Mouse (Mus musculus): Measurements from ENCODE around the gene Olfr97. TPM values are rescaled to one million over a fixed set of nuclear protein-coding genes. Genes with fewer than 3 reads are reported as not detected.

Olfr97 gene
- polyA plus RNA-seq, 1 experiment from 2014 or later = not detected

GRCm38 (mm10) chr17:37221879-37222278, 15.3 kb downstream of the Olfr97 start:
- Histone ChIP-seq H3K9ac (no peak overlapping the region), H3K27ac (replicated peaks) (no peak overlapping the region), H3K4me1 (no peaks in the 10 kb centered on the region), H3K4me2 (no peak overlapping the region), H3K27me3 (replicated peaks) (no peaks in the 10 kb centered on the region), H3K9me3 (peaks cover 9% of the 10 kb centered on the region), H3K36me3 (no peaks in the 10 kb centered on the region), H3K4me3 (no peak overlapping the region)
- WGBS = 19% methylated on average over 1 of the region's 1 CpGs
- ATAC-seq (ENCODE audit: extremely low read depth, insufficient number of reproducible peaks, low FRiP score, low TSS enrichment) = no peak

- no peak within 1 kb of the TSS for H3K27ac ChIP-seq (replicated peaks)
- WGBS = 47% methylated on average over 4 of the region's 4 CpGs
These were observed 17.3 kb downstream of the Olfr97 start, which contains the start of gene Olfr96 for GRCm38 (mm10) chr17:37219846-37220245. TSS of gene Olfr96 (plus strand) at chr17:37220146.

GRCm38 (mm10) chr17:37218486-37218885, 18.6 kb downstream of the Olfr97 start:
- no peak overlapping the region for H3K9ac ChIP-seq
- no peaks in the 10 kb centered on the region for H3K36me3 ChIP-seq
- ATAC-seq (ENCODE audit: extremely low read depth, insufficient number of reproducible peaks, low FRiP score, low TSS enrichment) = no peak
- no peaks in the 10 kb centered on the region for H3K4me1 ChIP-seq
- no peak overlapping the region for H3K4me3 ChIP-seq
- H3K27me3 ChIP-seq (replicated peaks) = 0 out of 2 replicates have a peak, but pooled peaks cover 4% of the 10 kb centered on the region
- H3K9me3 ChIP-seq = peaks cover 9% of the 10 kb centered on the region
- 61% methylated on average over 3 of the region's 3 CpGs for WGBS
- H3K27ac ChIP-seq (replicated peaks) = no peak overlapping the region
- no peak overlapping the region for H3K4me2 ChIP-seq

More at GRCm38 (mm10) chr17:37219846-37220245, 17.3 kb downstream of the Olfr97 start, which contains the start of gene Olfr96:
- peaks cover 9% of the 10 kb centered on the region for H3K9me3 ChIP-seq
- H3K9ac ChIP-seq = no peak within 1 kb of the TSS
- ATAC-seq (ENCODE audit: extremely low read depth, insufficient number of reproducible peaks, low FRiP score, low TSS enrichment) = no peak
- H3K4me2 ChIP-seq = no peak within 1 kb of the TSS
- H3K36me3 ChIP-seq = no peaks in the 10 kb centered on the region
- no peaks in the 10 kb centered on the region for H3K27me3 ChIP-seq (replicated peaks)
- H3K4me3 ChIP-seq = no peak within 1 kb of the TSS
- H3K4me1 ChIP-seq = no peaks in the 10 kb centered on the region

- H3K4me1 ChIP-seq = peaks cover 4% of the 10 kb centered on the region; the same call in 1 of the 2 replicates
- H3K27ac ChIP-seq (replicated peaks) = no peak within 1 kb of the TSS
- 60% methylated on average over 3 of the region's 3 CpGs for WGBS
- no peak for ATAC-seq (ENCODE audit: extremely low read depth, insufficient number of reproducible peaks, low FRiP score, low TSS enrichment)
- peaks cover 9% of the 10 kb centered on the region for H3K9me3 ChIP-seq
- no peak within 1 kb of the TSS for H3K4me2 ChIP-seq
- H3K36me3 ChIP-seq = no peaks in the 10 kb centered on the region
- peaks cover 40% of the 10 kb centered on the region for H3K27me3 ChIP-seq (replicated peaks)
- no peak within 1 kb of the TSS for H3K9ac ChIP-seq
- no peak within 1 kb of the TSS for H3K4me3 ChIP-seq
These were observed 24.1 kb downstream of the Olfr97 start, which contains the start of gene Olfr95 for GRCm38 (mm10) chr17:37213018-37213417. TSS of gene Olfr95 (minus strand) at chr17:37213118.

- ATAC-seq (ENCODE audit: extremely low read depth, insufficient number of reproducible peaks, low FRiP score, low TSS enrichment) = no peak
- H3K9ac ChIP-seq = peak overlapping the region; percentile 47; the same call in 1 of the 2 replicates
- H3K27ac ChIP-seq (replicated peaks) = no peak overlapping the region
- no peaks in the 10 kb centered on the region for H3K36me3 ChIP-seq
- 12% methylated on average over 40 of the region's 40 CpGs for WGBS
- H3K9me3 ChIP-seq = no peaks in the 10 kb centered on the region
- peak overlapping the region; percentile 67 for H3K4me2 ChIP-seq
- peaks cover 4% of the 10 kb centered on the region; the same call in 1 of the 2 replicates for H3K4me1 ChIP-seq
- peak overlapping the region; percentile 40 for H3K4me3 ChIP-seq
- H3K27me3 ChIP-seq (replicated peaks) = peaks cover 44% of the 10 kb centered on the region
These were observed 26.0 kb downstream of the Olfr97 start for GRCm38 (mm10) chr17:37210884-37211768.

- Histone ChIP-seq H3K9ac (no peak overlapping the region), H3K9me3 (no peaks in the 10 kb centered on the region), H3K4me3 (no peak overlapping the region), H3K27me3 (replicated peaks) (peaks cover 45% of the 10 kb centered on the region), H3K36me3 (no peaks in the 10 kb centered on the region), H3K4me2 (no peak overlapping the region), H3K4me1 (no peaks in the 10 kb centered on the region), H3K27ac (replicated peaks) (no peak overlapping the region)
- 24% methylated on average over 3 of the region's 3 CpGs for WGBS
- no peak for ATAC-seq (ENCODE audit: extremely low read depth, insufficient number of reproducible peaks, low FRiP score, low TSS enrichment)
These were observed 33.3 kb downstream of the Olfr97 start for GRCm38 (mm10) chr17:37203917-37204236.

- 1% methylated on average over 4 of the region's 4 CpGs for WGBS
- Histone ChIP-seq H3K36me3 (no peaks in the 10 kb centered on the region), H3K9ac (no peak overlapping the region), H3K9me3 (no peaks in the 10 kb centered on the region), H3K4me1 (no peaks in the 10 kb centered on the region), H3K4me2 (no peak overlapping the region), H3K27ac (replicated peaks) (no peak overlapping the region), H3K4me3 (no peak overlapping the region), H3K27me3 (replicated peaks) (peaks cover 45% of the 10 kb centered on the region)
- ATAC-seq (ENCODE audit: extremely low read depth, insufficient number of reproducible peaks, low FRiP score, low TSS enrichment) = no peak
These were observed 33.8 kb downstream of the Olfr97 start for GRCm38 (mm10) chr17:37203206-37203916.

GRCm38 (mm10) chr17:37200894-37201293, 36.2 kb downstream of the Olfr97 start, which contains the start of gene Olfr94:
TSS of gene Olfr94 (minus strand) at chr17:37200994.
- H3K27ac ChIP-seq (replicated peaks) = no peak within 1 kb of the TSS
- no peak within 1 kb of the TSS for H3K4me2 ChIP-seq
- H3K9me3 ChIP-seq = no peaks in the 10 kb centered on the region
- no peak for ATAC-seq (ENCODE audit: extremely low read depth, insufficient number of reproducible peaks, low FRiP score, low TSS enrichment)
- 80% methylated on average over 2 of the region's 2 CpGs for WGBS
- H3K4me3 ChIP-seq = no peak within 1 kb of the TSS
- H3K9ac ChIP-seq = no peak within 1 kb of the TSS
- H3K36me3 ChIP-seq = no peaks in the 10 kb centered on the region
- peaks cover 63% of the 10 kb centered on the region for H3K27me3 ChIP-seq (replicated peaks)
- peaks cover 9% of the 10 kb centered on the region for H3K4me1 ChIP-seq

- peak overlapping the region; percentile 85 for H3K4me2 ChIP-seq
- H3K27ac ChIP-seq (replicated peaks) = no peak overlapping the region
- H3K36me3 ChIP-seq = no peaks in the 10 kb centered on the region
- H3K9me3 ChIP-seq = no peaks in the 10 kb centered on the region
- H3K9ac ChIP-seq = peak overlapping the region; percentile 29
- peaks cover 9% of the 10 kb centered on the region for H3K4me1 ChIP-seq
- peaks cover 85% of the 10 kb centered on the region for H3K27me3 ChIP-seq (replicated peaks)
- ATAC-seq (ENCODE audit: extremely low read depth, insufficient number of reproducible peaks, low FRiP score, low TSS enrichment) = no peak
- H3K4me3 ChIP-seq = peak overlapping the region; percentile 59
- WGBS = under 1% methylated on average over 77 of the region's 77 CpGs
These were observed 40.0 kb downstream of the Olfr97 start for GRCm38 (mm10) chr17:37196845-37197724.

- H3K36me3 ChIP-seq = no peaks in the 10 kb centered on the region
- 80% methylated on average over 5 of the region's 5 CpGs for WGBS
- no peak for ATAC-seq (ENCODE audit: extremely low read depth, insufficient number of reproducible peaks, low FRiP score, low TSS enrichment)
These were observed 42.3 kb downstream of the Olfr97 start for GRCm38 (mm10) chr17:37194782-37195181.

More at GRCm38 (mm10) chr17:37194782-37195181, 42.3 kb downstream of the Olfr97 start:
- peaks cover 62% of the 10 kb centered on the region for H3K27me3 ChIP-seq (replicated peaks)
- no peak overlapping the region for H3K4me3 ChIP-seq
- no peak overlapping the region for H3K27ac ChIP-seq (replicated peaks)
- no peaks in the 10 kb centered on the region for H3K9me3 ChIP-seq
- no peak overlapping the region for H3K9ac ChIP-seq
- no peak overlapping the region for H3K4me2 ChIP-seq
- H3K4me1 ChIP-seq = peaks cover 9% of the 10 kb centered on the region

Data from heart, embryonic 13.5 days (tissue).